Mouse (Mus musculus) left cerebral cortex, postnatal 10 days (tissue): ENCODE measurements at regions not wholly inside any gene's neighbourhood (a gene's known extent, or its start where the extent isn't known, plus 50 kb on each side); places are given as distances from the start of the nearest gene placed in this dataset.

Experiments used
- DNase-seq, 2 experiments: peaks; one replicate each; pipeline ENCODE4 v3.0.0; 2021 to 2022; ENCODE audit warnings: low spot score in 2 of 2, mixed read lengths in 1 of 2; ENCODE audit errors: extremely low spot score in 1 of 2
- intact Hi-C: fragments of 180-260 bp; cut with DNase I; formaldehyde crosslinking; loops from one replicate; pipeline ENCODE4 v1.15.1; 2025

- DNase-seq = no peak
- intact Hi-C loops = no loop called here
These were observed 279.2 kb upstream of the Fat1 start for GRCm38 (mm10) chr8:44656031-44656430.

GRCm38 (mm10) chr8:44656470-44656869 lies 278.8 kb upstream of the Fat1 start:
- no peak for DNase-seq
- intact Hi-C loops = no loop called here

DNA sequence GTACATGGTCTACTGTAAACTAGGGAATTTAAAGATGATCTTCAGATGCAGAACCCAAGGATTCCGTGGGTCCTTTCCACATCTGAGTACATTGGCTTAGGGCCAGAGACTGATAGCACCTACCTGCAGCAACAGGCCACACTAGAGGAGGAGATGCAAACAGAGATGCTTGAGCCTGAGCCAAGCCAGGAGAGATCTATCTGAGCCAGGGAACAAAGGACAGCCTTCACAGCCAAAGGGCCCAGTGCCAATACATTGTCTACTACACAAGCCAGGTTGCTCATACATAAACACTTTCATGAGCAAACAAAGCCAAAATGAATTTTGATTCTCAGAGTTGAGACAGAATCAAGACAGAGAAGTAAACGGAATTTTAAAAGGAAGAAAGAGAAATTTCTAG lies 273.6 kb upstream of the Fat1 start:
- intact Hi-C loops = no loop called here
- no peak for DNase-seq

GRCm38 (mm10) chr8:44687126-44687525 lies 248.1 kb upstream of the Fat1 start:
- DNase-seq = no peak
- intact Hi-C loops = no loop called here

DNA sequence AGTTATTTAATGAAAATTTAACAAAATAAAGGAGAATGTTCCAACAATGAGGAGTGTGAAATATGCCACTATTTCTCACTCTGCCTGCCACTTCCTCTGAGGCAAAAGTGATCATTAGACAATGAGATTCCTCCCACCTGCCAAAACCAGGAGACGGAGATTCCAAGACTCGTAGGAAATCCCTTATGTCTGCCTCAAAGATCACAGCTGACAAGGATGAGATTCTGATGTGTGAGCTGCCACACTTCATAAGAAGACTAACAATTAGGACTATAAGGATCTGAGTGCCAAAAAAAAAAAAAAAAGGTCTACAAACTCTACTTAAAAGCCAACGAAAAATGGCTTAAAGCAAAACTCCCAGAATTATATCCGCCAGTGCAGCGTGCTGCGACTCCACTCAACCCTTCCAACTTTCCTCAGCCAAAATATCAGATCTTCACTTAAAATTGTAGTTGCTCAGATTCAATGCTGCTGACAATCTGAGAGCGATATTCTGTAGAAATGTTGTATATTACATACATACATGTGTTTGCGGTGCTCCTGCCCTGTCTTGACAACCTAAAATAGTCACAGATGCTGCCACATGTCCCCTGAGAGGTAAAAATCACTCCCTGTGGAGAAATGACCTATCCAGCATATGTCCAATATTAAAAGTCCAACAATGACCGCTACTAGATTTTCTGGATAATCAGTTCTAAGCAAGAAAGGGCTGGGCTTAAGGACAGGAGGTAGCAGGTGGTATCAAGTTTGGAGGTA lies 245.2 kb upstream of the Fat1 start:
- no peak for DNase-seq
- intact Hi-C loops = no loop called here

DNA sequence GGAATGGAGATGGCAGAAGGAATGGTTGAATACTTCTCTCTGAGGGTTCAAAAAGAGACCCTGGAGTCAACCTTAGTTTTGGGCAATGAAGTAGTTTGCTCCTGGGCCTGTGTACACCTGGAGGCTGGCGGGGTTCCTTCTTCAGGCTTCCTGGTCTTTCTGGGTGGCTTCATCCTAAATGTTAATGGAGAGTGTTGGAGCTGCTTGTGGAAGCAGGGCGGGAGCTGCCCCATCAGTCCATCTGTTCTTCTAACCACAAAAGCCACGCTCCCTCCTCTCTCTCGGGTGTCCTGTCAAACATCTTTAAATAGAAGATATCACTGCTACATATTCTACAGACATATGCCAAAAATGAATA lies 244.7 kb upstream of the Fat1 start:
- intact Hi-C loops = no loop called here
- DNase-seq = no peak

GRCm38 (mm10) chr8:44691140-44691539 lies 244.1 kb upstream of the Fat1 start:
- no peak for DNase-seq
- intact Hi-C loops = no loop called here

DNA sequence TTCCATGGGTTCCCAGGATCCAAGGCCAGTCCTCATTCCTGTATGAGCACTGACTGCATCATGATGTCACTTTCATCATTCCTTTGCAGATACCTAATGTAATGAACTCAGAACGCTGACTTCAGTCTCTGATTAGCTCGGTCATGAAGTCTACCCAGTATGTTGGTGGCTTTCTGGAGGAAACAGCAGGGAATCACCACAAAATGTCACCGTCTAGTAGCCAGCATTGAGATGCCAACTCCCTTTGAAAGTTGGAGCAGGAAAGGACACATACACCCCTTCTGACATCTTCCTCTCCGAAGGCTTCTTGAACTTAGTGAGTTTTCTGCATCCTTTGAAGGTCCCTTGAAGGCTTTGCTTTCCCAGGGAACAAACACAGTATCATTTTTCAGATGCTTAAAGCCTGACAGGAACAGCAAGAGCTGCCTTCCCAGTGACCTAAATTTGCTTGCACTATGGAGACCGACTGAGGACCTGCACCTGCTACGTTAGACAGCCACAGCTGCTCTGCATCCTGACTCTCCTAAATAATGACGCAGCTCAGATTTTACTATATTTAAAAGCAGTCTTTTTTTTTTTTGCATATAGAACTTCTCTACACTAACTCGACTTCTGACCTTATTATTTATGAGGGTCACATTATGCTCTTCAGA lies 243.1 kb upstream of the Fat1 start:
- DNase-seq = no peak
- intact Hi-C loops = no loop called here

- intact Hi-C loops = no loop called here
- no peak for DNase-seq
These were observed 240.4 kb upstream of the Fat1 start for GRCm38 (mm10) chr8:44694861-44695260.

DNA sequence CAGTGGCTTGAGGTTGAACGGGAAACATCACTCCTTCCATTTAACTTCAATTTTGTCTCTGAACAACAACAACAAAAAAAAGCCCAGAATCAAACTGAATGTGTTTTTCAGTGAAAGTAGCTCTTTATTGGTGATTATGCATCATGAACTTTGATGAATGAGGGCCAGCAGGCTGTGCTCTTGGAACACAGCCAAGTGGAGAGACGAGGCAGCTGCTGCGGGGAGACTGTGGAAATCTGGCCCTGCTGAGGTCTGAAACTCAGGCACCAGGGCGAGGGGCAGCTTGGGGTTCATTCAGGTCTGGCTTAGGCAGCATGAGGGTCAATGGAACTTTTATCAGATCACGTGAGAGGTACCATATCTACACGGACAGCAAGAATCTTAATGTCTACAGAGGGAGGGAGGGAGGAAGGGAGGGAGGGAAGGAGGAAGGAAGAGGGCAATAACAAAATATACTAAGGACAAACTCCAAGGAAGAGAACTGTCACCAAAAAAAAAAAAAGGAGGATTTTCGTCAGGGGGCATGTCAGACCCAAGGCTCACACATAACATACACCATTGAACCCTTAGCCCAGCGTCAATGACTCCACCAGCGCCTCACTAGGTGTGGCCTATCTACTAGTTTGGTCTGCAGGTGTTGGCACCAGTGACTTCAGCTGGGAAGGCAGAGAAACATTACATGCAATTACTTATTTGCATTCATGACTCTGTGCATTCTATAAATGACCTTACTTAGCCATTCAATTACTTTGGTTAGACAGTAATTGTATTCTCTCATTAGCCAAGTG lies 239.0 kb upstream of the Fat1 start:
- intact Hi-C loops = no loop called here
- DNase-seq = peak; percentile 20 to 40

- intact Hi-C loops = no loop called here
- no peak for DNase-seq
These were observed 235.7 kb upstream of the Fat1 start for GRCm38 (mm10) chr8:44699384-44700105.

- DNase-seq = no peak
- intact Hi-C loops = no loop called here
These were observed 230.5 kb upstream of the Fat1 start for GRCm38 (mm10) chr8:44704595-44705265.

DNA sequence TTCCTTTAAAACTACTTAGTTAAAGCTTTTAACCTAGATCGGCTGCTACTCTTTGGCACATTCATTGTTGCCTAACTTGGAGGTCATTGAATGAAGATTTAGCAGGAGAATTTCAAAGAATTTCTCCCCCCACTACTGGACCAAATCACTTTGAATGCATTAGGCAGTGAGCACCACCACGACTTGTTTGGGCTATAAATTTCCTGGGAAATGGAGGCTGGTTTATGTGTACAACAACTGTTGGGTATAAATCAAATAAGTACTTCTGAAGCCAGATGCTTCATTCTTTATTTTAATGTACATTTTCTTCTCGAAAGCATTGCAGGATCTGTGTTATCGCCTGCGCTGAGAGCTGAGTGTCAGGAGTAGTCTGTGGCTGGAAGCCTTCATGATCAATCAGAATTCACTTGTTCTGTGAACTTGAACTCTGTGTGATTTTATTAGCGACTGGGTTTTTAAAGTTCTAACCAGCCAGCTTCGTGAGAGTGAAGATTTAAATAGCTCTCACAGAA lies 226.5 kb upstream of the Fat1 start:
- no peak for DNase-seq
- intact Hi-C loops = no loop called here

- DNase-seq = no peak
- intact Hi-C loops = no loop called here
These were observed 225.9 kb upstream of the Fat1 start for GRCm38 (mm10) chr8:44709171-44709940.

GRCm38 (mm10) chr8:44734577-44734976 lies 200.7 kb upstream of the Fat1 start:
- intact Hi-C loops = no loop called here
- DNase-seq = no peak

GRCm38 (mm10) chr8:44735801-44736200 lies 199.4 kb upstream of the Fat1 start:
- intact Hi-C loops = no loop called here
- DNase-seq = no peak

DNA sequence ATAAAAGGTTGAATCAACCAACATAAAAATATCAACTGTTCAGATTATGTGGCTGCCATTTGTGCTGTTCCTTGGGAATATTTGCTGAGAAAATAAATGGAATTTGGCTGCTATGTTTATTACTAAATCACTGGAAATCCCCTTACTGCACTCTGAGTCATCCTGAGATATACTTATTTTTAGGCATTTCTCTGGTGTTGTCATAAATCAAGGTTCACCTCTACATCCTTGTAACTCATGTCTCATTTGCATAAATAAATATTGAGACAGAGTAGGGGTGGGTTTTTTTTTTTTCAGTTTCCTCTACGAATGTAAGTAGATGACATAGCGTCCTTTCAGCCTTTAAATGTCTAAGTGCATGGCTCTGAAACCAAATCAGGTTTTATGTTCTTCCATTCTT lies 191.9 kb upstream of the Fat1 start:
- intact Hi-C loops = no loop called here
- DNase-seq = no peak
